Mouse (Mus musculus) CH12.LX (cell line): Measurements from ENCODE around the gene BC048403. TPM values are rescaled to one million over a fixed set of nuclear protein-coding genes. Genes with fewer than 3 reads are reported as not detected.
A peak's percentile ranks its signal among the peaks of the same experiment; 100 is the strongest.

Experiments
- DNase-seq: peaks from one replicate; pipeline ENCODE4 v3.0.0-alpha.2; 2013; ENCODE audit errors: extremely low read depth
- H3K27ac ChIP-seq: 2 replicates; pipeline ENCODE4 v1.5.1; 2012; ENCODE audit warnings: low read depth, mild to moderate bottlenecking, control low read depth, moderate library complexity; ENCODE audit not compliant: insufficient read depth
- H3K27me3 ChIP-seq: replicated peaks from 2 replicates; pipeline ENCODE3; 2012; ENCODE audit warnings: inconsistent platforms
- H3K36me3 ChIP-seq, 2 experiments: replicated peaks in 1 of 2; 2 replicates each; pipeline versions ENCODE3 to v1.6.1; 2012; ENCODE audit warnings: inconsistent platforms in 1 of 2, low read length in 1 of 2, mild to moderate bottlenecking in 1 of 2, mixed read lengths in 1 of 2, moderate library complexity in 1 of 2; ENCODE audit not compliant: control insufficient read depth in 1 of 2, insufficient read depth in 1 of 2
- H3K4me1 ChIP-seq, 2 experiments: 2 replicates each; pipeline ENCODE4 v1.6.1; 2012; ENCODE audit warnings: inconsistent platforms in 1 of 2, moderate library complexity in 1 of 2; ENCODE audit not compliant: insufficient read depth in 2 of 2, control insufficient read depth in 1 of 2
- H3K4me2 ChIP-seq: 2 replicates; pipeline ENCODE4 v1.6.1; 2012; ENCODE audit warnings: low read depth, mild to moderate bottlenecking, control low read depth; ENCODE audit not compliant: poor library complexity, insufficient read depth, severe bottlenecking
- H3K4me3 ChIP-seq, 3 experiments: fragments of 150-350 bp in 1 of 3; sonication (generic) in 1 of 3; replicated peaks in 1 of 3; 2 replicates each; pipeline versions ENCODE3 to v1.5.1; 2011 to 2012; ENCODE audit warnings: low read depth in 2 of 3, low read length in 2 of 3, mild to moderate bottlenecking in 2 of 3, moderate library complexity in 2 of 3, control low read depth in 1 of 3, improper control_type of control experiment in 1 of 3, inconsistent platforms in 1 of 3, mixed read lengths in 1 of 3; ENCODE audit not compliant: poor library complexity in 1 of 3
- H3K79me2 ChIP-seq: replicated peaks from 2 replicates; pipeline ENCODE4 v1.6.1; 2012; ENCODE audit warnings: mild to moderate bottlenecking, moderate library complexity; ENCODE audit not compliant: control insufficient read depth, poor library complexity, insufficient read depth, severe bottlenecking; ENCODE audit errors: extremely low read depth
- H3K9ac ChIP-seq: 2 replicates; pipeline ENCODE4 v1.6.1; 2012; ENCODE audit warnings: low read depth, mild to moderate bottlenecking, control low read depth, moderate library complexity; ENCODE audit not compliant: insufficient read depth
- H3K9me3 ChIP-seq: replicated peaks from 2 replicates; pipeline ENCODE3; 2012; ENCODE audit warnings: low read length, inconsistent platforms, mixed read lengths
- BHLHE40 ChIP-seq: IDR thresholded peaks from 2 replicates; pipeline ENCODE4 v1.6.1; 2011; ENCODE audit warnings: mild to moderate bottlenecking, low read depth, low read length, improper control_type of control experiment
- CHD1 ChIP-seq: IDR thresholded peaks from 2 replicates; pipeline ENCODE4 v1.6.1; 2012; ENCODE audit warnings: low read depth, low read length, improper control_type of control experiment, inconsistent platforms
- E2F4 ChIP-seq: IDR thresholded peaks from 2 replicates; pipeline ENCODE4 v1.6.1; 2011; ENCODE audit warnings: low read depth, low read length, improper control_type of control experiment; ENCODE audit not compliant: insufficient replicate concordance
- GABPA ChIP-seq: IDR thresholded peaks from 2 replicates; pipeline ENCODE4 v1.6.1; 2012; ENCODE audit warnings: low read depth, low read length, improper control_type of control experiment, inconsistent platforms; ENCODE audit not compliant: insufficient replicate concordance
- IRF4 ChIP-seq: IDR thresholded peaks from 2 replicates; pipeline ENCODE4 v1.6.1; 2014; ENCODE audit warnings: low read depth, mild to moderate bottlenecking, inconsistent platforms, low read length, improper control_type of control experiment
- JUN ChIP-seq: IDR thresholded peaks from 2 replicates; pipeline ENCODE4 v1.6.1; 2011; ENCODE audit warnings: low read depth, mild to moderate bottlenecking, low read length, improper control_type of control experiment, moderate library complexity; ENCODE audit not compliant: insufficient read depth
- JUND ChIP-seq: conservative IDR thresholded peaks from 2 replicates; pipeline ENCODE4 v1.6.1; 2011; ENCODE audit warnings: low read depth, low read length, improper control_type of control experiment
- KAT2A ChIP-seq: IDR thresholded peaks from 2 replicates; pipeline ENCODE4 v1.6.1; 2012; ENCODE audit warnings: low read length, improper control_type of control experiment, inconsistent platforms; ENCODE audit not compliant: insufficient replicate concordance
- MAZ ChIP-seq: IDR thresholded peaks from 2 replicates; pipeline ENCODE4 v1.6.1; 2012; ENCODE audit warnings: low read depth, mild to moderate bottlenecking, inconsistent platforms, low read length, improper control_type of control experiment, moderate library complexity
- MEF2A ChIP-seq: IDR thresholded peaks from 2 replicates; pipeline ENCODE4 v1.6.1; 2014; ENCODE audit warnings: low read depth, mild to moderate bottlenecking, inconsistent platforms, low read length, improper control_type of control experiment, borderline replicate concordance
- MYC ChIP-seq: IDR thresholded peaks from 2 replicates; pipeline ENCODE4 v1.6.1; 2011; ENCODE audit warnings: low read depth, mild to moderate bottlenecking, improper control_type of control experiment, low read length
- NELFE ChIP-seq: IDR thresholded peaks from 2 replicates; pipeline ENCODE4 v1.6.1; 2011; ENCODE audit warnings: low read depth, low read length, improper control_type of control experiment
- PAX5 ChIP-seq: IDR thresholded peaks from 2 replicates; pipeline ENCODE4 v1.6.1; 2012; ENCODE audit warnings: low read length, inconsistent platforms, mixed read lengths
- POLR2A ChIP-seq: IDR thresholded peaks from 2 replicates; pipeline ENCODE4 v1.6.1; 2011; ENCODE audit warnings: low read depth, mild to moderate bottlenecking, improper control_type of control experiment, low read length
- SMC3 ChIP-seq: IDR thresholded peaks from 2 replicates; pipeline ENCODE4 v1.6.1; 2011; ENCODE audit warnings: low read depth, low read length, improper control_type of control experiment
- UBTF ChIP-seq: IDR thresholded peaks from 2 replicates; pipeline ENCODE4 v1.6.1; 2012; ENCODE audit warnings: low read depth, mild to moderate bottlenecking, inconsistent platforms, low read length, improper control_type of control experiment, moderate library complexity
- USF1 ChIP-seq: IDR thresholded peaks from 2 replicates; pipeline ENCODE4 v1.6.1; 2014; ENCODE audit warnings: low read depth, mild to moderate bottlenecking, inconsistent platforms, low read length, improper control_type of control experiment
- ZKSCAN1 ChIP-seq: IDR thresholded peaks from 2 replicates; pipeline ENCODE4 v1.6.1; 2012; ENCODE audit warnings: low read depth, inconsistent platforms, low read length, improper control_type of control experiment, borderline replicate concordance
- ZNF384 ChIP-seq: IDR thresholded peaks from 2 replicates; pipeline ENCODE4 v1.6.1; 2012; ENCODE audit warnings: low read depth, low read length, improper control_type of control experiment, inconsistent platforms
- dilution Hi-C: fragments of 300-500 bp; cut with MboI; formaldehyde crosslinking; loops from 2 replicates; pipeline ENCODE4 v1.14.3; 2020; ENCODE audit warnings: low sequenced_read_pairs; ENCODE audit not compliant: extremely low pct_unique_long_range_greater_than_20kb, extremely low pct_ligation_motif_present
- in situ Hi-C: fragments of 300-500 bp; cut with MboI; formaldehyde crosslinking; loops from 3 replicates; pipeline ENCODE4 v1.14.3; 2019; ENCODE audit warnings: low sequenced_read_pairs, low pct_ligation_motif_present, low pct_unique_long_range_greater_than_20kb, mixed read lengths
- polyA plus RNA-seq: library from polyadenylated mRNA; unstranded; fragments of >175 nt; gene quantifications from 2 replicates; pipeline ENCODE4 v1.2.1, GENCODE M21; 2012; ENCODE audit warnings: low read depth; ENCODE audit not compliant: insufficient read length
- total RNA-seq, 2 experiments: library from RNA; depleted of rRNA; stranded (reverse); fragments of 300-350 nt in 1 of 2; fragments of >200 nt in 1 of 2; gene quantifications; 2 replicates each; pipeline ENCODE4 v1.2.3; 2012 to 2014

Gene BC048403
- total and polyA plus RNA-seq, 3 experiments: 2.2 to 11.9 (median 4.0) TPM

DNA sequence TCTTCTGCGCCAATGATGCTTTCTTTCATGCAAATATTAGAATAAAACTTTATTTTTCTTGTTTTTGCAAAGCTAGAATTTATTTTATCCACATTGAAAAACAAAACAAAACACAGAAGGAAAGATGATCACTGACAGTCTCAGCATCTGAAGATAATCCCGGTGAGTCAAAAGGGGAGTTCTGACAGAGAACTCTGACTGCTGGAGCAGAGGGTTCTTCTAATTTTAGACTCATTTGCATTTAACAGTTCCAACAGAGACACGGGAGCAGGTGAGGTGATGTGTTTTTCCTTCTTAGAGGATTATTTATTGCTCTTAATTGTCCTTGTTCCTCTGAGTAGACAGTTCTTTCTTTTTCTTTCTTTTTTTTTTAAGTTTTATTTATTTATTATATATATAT is 36.3 kb downstream of the BC048403 start (continued):
- TF ChIP-seq MAZ: no peak
- TF ChIP-seq MYC: no peak
- TF ChIP-seq GABPA: no peak

DNA sequence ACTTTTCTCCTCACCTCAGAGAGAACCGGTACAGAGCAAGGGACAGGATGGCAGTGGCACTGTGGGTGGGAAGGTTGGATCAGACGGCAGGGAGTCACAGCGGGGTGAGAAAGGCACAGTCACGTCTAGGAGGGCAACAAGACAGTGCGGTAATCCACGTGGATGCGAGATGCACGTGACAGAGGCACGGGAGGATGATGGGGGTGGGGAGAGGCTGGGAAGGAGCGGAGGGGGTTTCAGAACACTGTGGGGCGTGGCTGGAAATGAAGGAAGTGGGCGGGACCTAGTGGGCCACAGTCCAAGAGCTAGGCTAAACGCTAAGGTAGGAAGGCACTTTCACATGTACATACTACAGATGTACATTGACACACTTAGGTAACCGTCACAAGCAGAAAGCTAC is 41.4 kb downstream of the BC048403 start:
- Histone ChIP-seq H3K4me1 (peaks cover 8 to 22% of the 10 kb centered on the region in 2 experiments), H3K9ac (no peak overlapping the region), H3K27me3 (no peaks in the 10 kb centered on the region), H3K79me2 (no peaks in the 10 kb centered on the region), H3K27ac (no peak overlapping the region), H3K4me2 (no peak overlapping the region), H3K36me3 (no peaks in the 10 kb centered on the region), H3K9me3 (no peaks in the 10 kb centered on the region), H3K4me3 (no peak overlapping the region)
- DNase-seq: no peak
- in situ Hi-C loops: no loop called here
- TF ChIP-seq NELFE: no peak
- TF ChIP-seq UBTF: no peak
- TF ChIP-seq BHLHE40: peak; percentile 67
- TF ChIP-seq SMC3: no peak
- TF ChIP-seq E2F4: no peak
- no peak for TF ChIP-seq JUND
- TF ChIP-seq KAT2A: no peak
- dilution Hi-C loops: no loop called here

DNA sequence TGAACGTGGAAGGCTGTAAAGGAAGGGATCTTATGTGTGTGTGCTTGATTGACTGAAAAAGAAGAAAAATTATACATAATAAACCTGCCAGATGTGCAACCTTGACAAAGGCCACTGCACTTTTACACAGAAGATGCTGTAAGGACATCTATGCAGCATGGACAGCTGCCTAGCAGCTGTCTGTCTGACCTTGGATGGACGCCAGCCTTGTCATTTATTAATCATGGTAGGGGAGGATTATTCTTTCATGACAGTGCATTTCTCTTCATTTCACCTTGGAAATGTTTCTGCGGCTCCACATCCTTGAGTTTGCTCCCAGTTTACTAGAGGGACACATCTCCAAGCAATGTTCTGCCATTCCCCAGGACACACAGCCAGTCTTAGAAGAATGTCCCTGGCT is 48.8 kb downstream of the BC048403 start:
- Histone ChIP-seq H3K4me2 (no peak overlapping the region), H3K27ac (no peak overlapping the region), H3K36me3 (no peaks in the 10 kb centered on the region), H3K27me3 (no peaks in the 10 kb centered on the region), H3K9me3 (no peaks in the 10 kb centered on the region), H3K4me3 (no peak overlapping the region), H3K79me2 (no peaks in the 10 kb centered on the region), H3K4me1 (peaks cover 4 to 23% of the 10 kb centered on the region in 2 experiments; a peak in 3 of 4 replicates), H3K9ac (no peak overlapping the region)
- in situ Hi-C loops (no loop called here), dilution Hi-C loops (no loop called here)
- no peak for DNase-seq
- TF ChIP-seq ZKSCAN1 (no peak), ZNF384 (no peak), JUN (no peak), POLR2A (no peak), KAT2A (no peak), NELFE (no peak), CHD1 (no peak), IRF4 (no peak), MEF2A (no peak), USF1 (no peak), PAX5 (no peak), BHLHE40 (no peak)
